Comparison of ENCODE assay signal across 8 mouse cellular contexts in the genomic region with DNA sequence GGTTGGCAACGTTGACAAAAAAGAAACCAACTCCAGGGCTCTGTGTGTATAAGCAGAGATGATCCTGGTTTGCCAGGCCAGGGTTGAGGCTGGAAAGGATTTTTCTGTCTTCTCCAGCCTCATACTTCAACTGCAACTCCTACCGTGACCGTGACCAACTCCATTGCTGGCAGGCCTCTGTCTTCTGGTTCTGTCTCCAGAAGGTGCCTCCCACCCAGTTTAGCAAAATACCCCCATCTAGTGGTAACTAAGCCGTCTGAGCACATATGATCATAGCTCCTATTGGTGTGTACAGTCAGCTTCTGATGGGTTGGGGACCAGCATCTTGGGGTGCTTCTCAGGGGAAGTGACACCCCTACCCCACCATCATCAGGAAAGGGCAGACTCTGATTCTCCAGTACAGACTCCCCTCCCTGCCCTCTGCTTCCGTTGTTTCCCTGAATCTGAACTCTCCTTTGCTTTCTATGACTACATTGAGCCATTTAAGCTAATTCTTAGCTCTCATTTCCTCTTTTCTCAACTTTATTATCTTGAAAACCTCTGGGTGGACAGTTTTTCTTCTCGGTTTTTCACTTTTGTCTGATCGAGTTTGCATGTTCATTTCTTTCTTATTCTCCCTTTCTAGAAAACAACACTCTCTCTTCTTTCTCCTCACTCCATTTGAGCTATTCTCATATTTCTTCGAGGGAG.
A peak's percentile ranks its signal among the peaks of the same experiment; 100 is the strongest.
DNase-seq lines count a peak whose midpoint lies in the region; ATAC-seq and TF ChIP-seq lines count a peak whose summit lies in the region.

No protein-coding gene starts in this region.

- peak; percentile 62 for TF ChIP-seq CTCF in left cerebral cortex, adult 2 months (IDR thresholded peaks at IDR 0.05)
- TF ChIP-seq CTCF in Patski (IDR thresholded peaks at IDR 0.05) = peak; percentile 74
- peak; percentile 73 for TF ChIP-seq CTCF in liver, postnatal 0 days (IDR thresholded peaks at IDR 0.05; ENCODE audit: low read depth)

- CTCF ChIA-PET in Patski (lab: Charles Lee) = interaction anchor here (0.7 to 5.0 kb wide), 18 partner anchors 9 to 170 kb away, joined by 3 to 41 read pairs (median 4); a partner anchor contains a TSS

- no peak overlapping the region for H3K27ac ChIP-seq in left cerebral cortex, adult 2 months
- H3K27ac ChIP-seq in liver, postnatal 0 days (ENCODE audit: low read depth) = no peak overlapping the region

- H3K4me2 ChIP-seq in liver, postnatal 0 days (ENCODE audit: low read depth, low read length) = no peak overlapping the region

- no peak overlapping the region for H3K4me3 ChIP-seq in left cerebral cortex, adult 2 months
- H3K4me3 ChIP-seq in liver, postnatal 0 days (ENCODE audit: low read depth, low read length) = no peak overlapping the region

- peak; percentile 83 for ATAC-seq in Patski
- no peak for ATAC-seq in liver, postnatal 0 days
- ATAC-seq in erythroblast, adult 5-6 weeks (replicated peaks; ENCODE audit: low FRiP score, poor library complexity, severe bottlenecking) = no peak
- no peak for ATAC-seq in monocyte, adult 5-6 weeks (replicated peaks; ENCODE audit: insufficient number of reproducible peaks, low FRiP score, low TSS enrichment, poor library complexity, severe bottlenecking)

- no peaks in the 10 kb centered on the region for H3K9me3 ChIP-seq in liver, postnatal 0 days (ENCODE audit: low read length)

- H3K27me3 ChIP-seq in Patski = no peaks in the 10 kb centered on the region
- H3K27me3 ChIP-seq in liver, postnatal 0 days (ENCODE audit: insufficient read depth, low read length) = no peaks in the 10 kb centered on the region

- H3K4me1 ChIP-seq in liver, postnatal 0 days (ENCODE audit: insufficient read depth) = no peaks in the 10 kb centered on the region

- intact Hi-C loops in left cerebral cortex, adult 2 months (cut with DNase I) = loop anchor here (1.0 kb wide), 1 partner anchor 115 kb away; no protein-coding TSS in a partner anchor

- in situ Hi-C loops in Patski (cut with MboI; ENCODE audit: low pct_unique_long_range_greater_than_20kb) = loop anchor here (5.0 to 25.0 kb wide), 5 partner anchors 111 to 1299 kb away; a partner anchor contains a TSS

- POLR2A ChIA-PET in Patski (lab: Charles Lee) = interaction anchor here (0.6 to 1.3 kb wide), 4 partner anchors 9 to 381 kb away, joined by 3 read pairs; no protein-coding TSS in a partner anchor

- no peaks in the 10 kb centered on the region for H3K36me3 ChIP-seq in liver, postnatal 0 days (replicated peaks; ENCODE audit: insufficient read depth, low read length)

- no peak overlapping the region for H3K9ac ChIP-seq in liver, postnatal 0 days (replicated peaks)

- TF ChIP-seq EP300 in liver, postnatal 0 days (IDR thresholded peaks at IDR 0.05; ENCODE audit: low read depth) = no peak

- 50% methylated on average over 8 of the region's 8 CpGs for WGBS in liver, postnatal 0 days (ENCODE audit: insufficient replicate concordance)

- peak; percentile 59 to 71 for DNase-seq in cerebellum, postnatal 10 days
- DNase-seq in cerebellum, adult 9-10 months = no peak
- no peak for DNase-seq in left cerebral cortex, adult 2 months (ENCODE audit: extremely low spot score in 1 of 2, low spot score in 2 of 2)
- no peak for DNase-seq in left cerebral cortex, adult 18-20 months (ENCODE audit: low spot score in 2 of 2)
- DNase-seq in Patski (ENCODE audit: low read depth, low spot score) = no peak
- DNase-seq in liver, postnatal 0 days = no peak

Comparison
In these comparisons a context has a peak if more than half of its experiments do, and no peak if none do; other contexts are left out.
1. DNase-seq: peak in cerebellum, postnatal 10 days (2 of 2); none in cerebellum, adult 9-10 months (single experiment), left cerebral cortex, adult 2 months (0 of 2), left cerebral cortex, adult 18-20 months (0 of 2), Patski (single experiment) and liver, postnatal 0 days (single experiment).
2. Peak in every context shown above with its lines, with median percentiles within 50 percentile points of each other: CTCF ChIP-seq.